Mouse (Mus musculus) olfactory bulb, adult 2 months (tissue): ENCODE measurements around the gene Bloc1s1. TPM values are rescaled to one million over a fixed set of nuclear protein-coding genes. Genes with fewer than 3 reads are reported as not detected.
A peak's percentile ranks its signal among the peaks of the same experiment; 100 is the strongest.

Experiments used
- H3K27ac ChIP-seq: fragments of 200-500 bp; 2 replicates; pipeline ENCODE4 v1.5.1; 2012; ENCODE audit warnings: low read depth, low read length; ENCODE audit not compliant: insufficient read depth
- H3K4me1 ChIP-seq: fragments of 200-500 bp; 2 replicates; pipeline ENCODE4 v1.6.1; 2012; ENCODE audit warnings: low read length; ENCODE audit not compliant: control insufficient read depth, insufficient read depth
- H3K4me3 ChIP-seq: fragments of 200-500 bp; 2 replicates; pipeline ENCODE4 v1.5.1; 2012; ENCODE audit warnings: mild to moderate bottlenecking, low read depth, low read length, moderate library complexity; ENCODE audit not compliant: insufficient read depth
- CTCF ChIP-seq: fragments of 200-500 bp; IDR thresholded peaks from 2 replicates; pipeline ENCODE4 v1.5.1; 2012; ENCODE audit warnings: low read depth, mild to moderate bottlenecking, low read length, moderate library complexity; ENCODE audit not compliant: insufficient read depth
- POLR2A ChIP-seq: fragments of 200-500 bp; IDR thresholded peaks from 2 replicates; pipeline ENCODE4 v1.6.1; 2012; ENCODE audit warnings: mild to moderate bottlenecking, low read depth, low read length, moderate library complexity; ENCODE audit not compliant: insufficient read depth
- WGBS: fragments of 180-500 bp; shearing (Covaris S2); methylation state at CpG from one replicate; pipeline ENCODE4 v1.1.7; 2018; 5-methylcytosine and 5-hydroxymethylcytosine counted together
- polyA plus RNA-seq: library from polyadenylated mRNA; stranded (reverse); fragments of >200 nt; gene quantifications from 2 replicates; pipeline ENCODE4 v1.2.4, GENCODE M21; 2012; ENCODE audit warnings: low replicate concordance; ENCODE audit not compliant: missing spikeins, insufficient read depth, insufficient read length

The Bloc1s1 gene
- polyA plus RNA-seq, 1 experiment = not detected

GRCm38 (mm10) chr10:128889846-128890245 lies 34.0 kb downstream of the Bloc1s1 start:
- H3K4me1 ChIP-seq = peaks cover 17% of the 10 kb centered on the region
- H3K27ac ChIP-seq = no peak overlapping the region
- WGBS = 11% methylated on average over 2 of the region's 2 CpGs
- TF ChIP-seq POLR2A (no peak), CTCF (no peak)
- H3K4me3 ChIP-seq = 0 out of 2 replicates have a peak overlapping the region, but pooled peaks have one; percentile 15

GRCm38 (mm10) chr10:128888941-128889827 lies 34.7 kb downstream of the Bloc1s1 start:
- H3K4me1 ChIP-seq = peaks cover 17% of the 10 kb centered on the region
- TF ChIP-seq POLR2A = no peak
- no peak for TF ChIP-seq CTCF
- 4% methylated on average over 7 of the region's 7 CpGs for WGBS
- H3K4me3 ChIP-seq = peak overlapping the region; percentile 22
- H3K27ac ChIP-seq = 0 out of 2 replicates have a peak overlapping the region, but pooled peaks have one; percentile 19

GRCm38 (mm10) chr10:128882067-128882466 lies 41.8 kb downstream of the Bloc1s1 start:
- TF ChIP-seq CTCF (no peak), POLR2A (no peak)
- Histone ChIP-seq H3K4me3 (no peak overlapping the region), H3K4me1 (no peaks in the 10 kb centered on the region), H3K27ac (no peak overlapping the region)
- 79% methylated on average over 5 of the region's 5 CpGs for whole genome bisulfite sequencing

- Histone ChIP-seq H3K4me3 (no peak overlapping the region), H3K27ac (no peak overlapping the region), H3K4me1 (no peaks in the 10 kb centered on the region)
- TF ChIP-seq CTCF (no peak), POLR2A (no peak)
- WGBS = 84% methylated on average over 2 of the region's 2 CpGs
Measured at GRCm38 (mm10) chr10:128878811-128879210, 45.0 kb downstream of the Bloc1s1 start.

GRCm38 (mm10) chr10:128878291-128878690 lies 45.5 kb downstream of the Bloc1s1 start:
- Histone ChIP-seq H3K4me1 (no peaks in the 10 kb centered on the region), H3K4me3 (no peak overlapping the region), H3K27ac (no peak overlapping the region)
- TF ChIP-seq CTCF = no peak
- no peak for TF ChIP-seq POLR2A

- 81% methylated on average over 3 of the region's 3 CpGs for WGBS
- H3K27ac ChIP-seq = no peak overlapping the region
- TF ChIP-seq CTCF (no peak), POLR2A (no peak)
- 0 out of 2 replicates have a peak, but pooled peaks cover 2% of the 10 kb centered on the region for H3K4me1 ChIP-seq
- H3K4me3 ChIP-seq = no peak overlapping the region
Measured at GRCm38 (mm10) chr10:128870341-128870740, 53.5 kb downstream of the Bloc1s1 start.

Other genes with a start within 250 kb of the Bloc1s1 start
- gene Suox, start 250.0 kb downstream of the Bloc1s1 start, polyA plus RNA-seq = not detected in 2 replicates
- not detected in 2 replicates for gene Rab5b, start 227.8 kb downstream of the Bloc1s1 start, polyA plus RNA-seq
- not detected in 2 replicates for gene Pmel, start 219.8 kb downstream of the Bloc1s1 start, polyA plus RNA-seq
- gene Cdk2, start 219.0 kb downstream of the Bloc1s1 start, polyA plus RNA-seq = not detected in 2 replicates
- gene Dgka, start 179.2 kb downstream of the Bloc1s1 start, polyA plus RNA-seq = 167 TPM in 1 of 2 replicates, not detected in the other
- gene Pym1, start 176.1 kb downstream of the Bloc1s1 start, polyA plus RNA-seq = not detected in 2 replicates
- not detected in 2 replicates for gene Mmp19, start 133.1 kb downstream of the Bloc1s1 start, polyA plus RNA-seq
- not detected in 2 replicates for gene Dnajc14, start 120.0 kb downstream of the Bloc1s1 start, polyA plus RNA-seq
- not detected in 2 replicates for gene Tmem198b, start 119.7 kb downstream of the Bloc1s1 start, polyA plus RNA-seq
- not detected in 2 replicates for gene Sarnp, start 106.7 kb downstream of the Bloc1s1 start, polyA plus RNA-seq
- gene Ormdl2, start 102.4 kb downstream of the Bloc1s1 start, polyA plus RNA-seq = not detected in 2 replicates
- not detected in 2 replicates for gene Gdf11, start 32.3 kb downstream of the Bloc1s1 start, polyA plus RNA-seq
- gene Cd63, start 23.0 kb downstream of the Bloc1s1 start, polyA plus RNA-seq = not detected in 2 replicates
- gene Rdh5, start 1.1 kb downstream of the Bloc1s1 start, polyA plus RNA-seq = not detected in 2 replicates
- not detected in 2 replicates for gene Itga7, start 9.8 kb upstream of the Bloc1s1 start, polyA plus RNA-seq
- gene Mettl7b, start 37.0 kb upstream of the Bloc1s1 start, polyA plus RNA-seq = not detected in 2 replicates
- gene Olfr9, start 65.4 kb upstream of the Bloc1s1 start, polyA plus RNA-seq = not detected in 2 replicates
- gene Olfr763, start 86.8 kb upstream of the Bloc1s1 start, polyA plus RNA-seq = not detected in 2 replicates
- not detected in 2 replicates for gene Olfr764-ps1, start 115.9 kb upstream of the Bloc1s1 start, polyA plus RNA-seq
- gene Olfr765, start 126.0 kb upstream of the Bloc1s1 start, polyA plus RNA-seq = not detected in 2 replicates
- gene Olfr766-ps1, start 144.9 kb upstream of the Bloc1s1 start, polyA plus RNA-seq = not detected in 2 replicates
- not detected in 2 replicates for gene Olfr767, start 158.9 kb upstream of the Bloc1s1 start, polyA plus RNA-seq
- gene Olfr768, start 175.3 kb upstream of the Bloc1s1 start, polyA plus RNA-seq = not detected in 2 replicates
- gene Olfr769, start 193.8 kb upstream of the Bloc1s1 start, polyA plus RNA-seq = not detected in 2 replicates
- not detected in 2 replicates for gene Olfr770, start 215.0 kb upstream of the Bloc1s1 start, polyA plus RNA-seq
- gene Olfr771, start 240.7 kb upstream of the Bloc1s1 start, polyA plus RNA-seq = not detected in 2 replicates